Mouse (Mus musculus): Measurements from ENCODE around the gene Got1. TPM values are rescaled to one million over a fixed set of nuclear protein-coding genes. Genes with fewer than 3 reads are reported as not detected.
A peak's percentile ranks its signal among the peaks of the same experiment; 100 is the strongest.

Got1 gene
- polyA plus RNA-seq, 1 experiment: 48.1 TPM

DNA sequence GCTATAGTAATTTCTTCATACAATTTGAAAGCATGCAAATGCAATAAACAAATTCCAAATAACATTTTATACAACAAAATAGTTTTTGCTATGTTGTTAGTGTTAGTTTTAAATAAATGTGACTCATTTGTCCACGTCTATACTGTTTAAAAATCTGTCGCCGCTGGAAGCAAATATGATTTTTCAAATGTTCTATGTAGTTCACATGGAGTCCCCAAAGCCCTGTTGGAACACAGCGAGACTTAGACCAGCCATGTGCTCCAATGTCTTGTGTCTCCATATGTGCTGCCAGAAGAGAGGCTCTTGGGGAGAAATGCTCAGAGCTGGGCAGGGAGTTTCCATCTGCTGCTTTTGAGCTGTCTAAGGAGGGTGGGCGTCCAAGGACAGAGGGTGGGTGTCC, 23.7 kb upstream of the Got1 start:
- Histone ChIP-seq H3K27ac (ENCODE audit: insufficient read depth, low read length) (no peak overlapping the region), H3K4me1 (ENCODE audit: control insufficient read depth, insufficient read depth, low read length) (0 out of 2 replicates have a peak, but pooled peaks cover 3% of the 10 kb centered on the region), H3K4me3 (ENCODE audit: insufficient read depth, low read length) (no peak overlapping the region)
- no peak for TF ChIP-seq POLR2A (IDR thresholded peaks at IDR 0.05; ENCODE audit: low read depth, low read length)
- TF ChIP-seq CTCF (IDR thresholded peaks at IDR 0.05; ENCODE audit: borderline replicate concordance, insufficient read depth, low read length): no peak

DNA sequence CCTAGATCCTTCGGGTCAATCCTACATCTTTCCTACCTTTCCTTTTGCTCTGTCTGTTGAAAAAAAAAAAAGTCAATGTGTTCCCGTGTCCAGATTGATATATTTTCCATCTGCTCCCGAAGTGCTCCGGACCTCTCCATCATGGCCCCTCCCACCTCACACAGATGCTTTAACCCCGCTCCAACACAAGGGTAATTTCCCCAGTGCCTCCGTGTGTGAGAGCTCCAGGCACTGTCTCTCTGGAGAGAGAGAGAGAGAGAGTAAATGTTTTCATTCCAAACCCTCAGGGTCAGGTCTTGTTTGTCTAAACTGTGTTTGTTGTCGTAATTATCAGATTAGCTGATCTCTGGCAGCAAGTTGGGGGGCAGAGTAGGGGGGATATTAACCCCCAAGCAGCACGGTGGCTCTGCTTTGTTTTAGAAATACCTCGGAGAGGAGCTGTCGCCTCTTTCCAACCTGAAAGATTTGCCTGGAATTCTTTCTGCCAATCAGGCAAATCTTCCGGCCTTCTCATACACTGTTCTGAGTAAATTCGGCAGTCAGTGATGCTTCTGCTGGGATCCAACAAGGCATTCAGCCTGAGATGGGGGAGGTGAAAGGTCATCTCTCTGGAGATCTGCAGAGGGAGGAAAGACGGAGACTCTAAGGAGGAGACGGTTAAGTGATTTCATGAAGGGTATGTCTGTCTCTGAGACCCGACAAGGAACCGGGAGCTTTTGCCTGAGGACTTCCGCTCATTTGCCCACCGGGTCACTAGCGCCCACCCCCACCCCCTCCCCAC, 22.1 kb upstream of the Got1 start:
- no peak overlapping the region for H3K4me3 ChIP-seq (ENCODE audit: insufficient read depth, low read length)
- H3K4me1 ChIP-seq (ENCODE audit: control insufficient read depth, insufficient read depth, low read length): 0 out of 2 replicates have a peak, but pooled peaks cover 3% of the 10 kb centered on the region
- H3K27ac ChIP-seq (ENCODE audit: insufficient read depth, low read length): no peak overlapping the region
- TF ChIP-seq POLR2A (IDR thresholded peaks at IDR 0.05; ENCODE audit: low read depth, low read length) (no peak), CTCF (IDR thresholded peaks at IDR 0.05; ENCODE audit: borderline replicate concordance, insufficient read depth, low read length) (no peak)

DNA sequence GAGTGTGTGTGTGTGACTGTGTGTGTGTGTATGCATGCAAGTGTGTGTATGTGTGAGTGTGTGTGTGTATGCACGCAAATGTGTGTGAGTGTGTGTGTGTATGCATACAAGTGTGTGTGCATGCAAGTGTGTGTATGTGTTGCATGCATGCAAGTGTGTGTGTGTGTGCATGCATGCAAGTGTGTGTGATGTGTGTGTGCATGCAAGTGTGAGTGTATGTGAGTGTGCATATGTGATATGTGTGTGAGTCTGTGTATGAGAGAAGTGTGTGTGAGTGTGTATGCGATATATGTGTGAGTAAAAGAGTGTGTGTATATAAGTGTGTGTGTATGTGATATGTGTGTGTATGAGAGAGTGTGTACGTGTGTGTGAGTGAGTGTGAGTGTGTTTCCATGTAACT, 11.0 kb upstream of the Got1 start:
- no peak for TF ChIP-seq POLR2A (IDR thresholded peaks at IDR 0.05; ENCODE audit: low read depth, low read length)
- no peak for TF ChIP-seq CTCF (IDR thresholded peaks at IDR 0.05; ENCODE audit: borderline replicate concordance, insufficient read depth, low read length)
- Histone ChIP-seq H3K4me3 (ENCODE audit: insufficient read depth, low read length) (no peak overlapping the region), H3K27ac (ENCODE audit: insufficient read depth, low read length) (no peak overlapping the region), H3K4me1 (ENCODE audit: control insufficient read depth, insufficient read depth, low read length) (no peaks in the 10 kb centered on the region)

- no peak for TF ChIP-seq POLR2A (IDR thresholded peaks at IDR 0.05; ENCODE audit: low read depth, low read length)
- Histone ChIP-seq H3K4me1 (ENCODE audit: control insufficient read depth, insufficient read depth, low read length) (no peaks in the 10 kb centered on the region), H3K27ac (ENCODE audit: insufficient read depth, low read length) (no peak overlapping the region), H3K4me3 (ENCODE audit: insufficient read depth, low read length) (no peak overlapping the region)
Observed at GRCm38 (mm10) chr19:43530921-43531320, 6.5 kb upstream of the Got1 start.

GRCm38 (mm10) chr19:43530197-43530770, 5.9 kb upstream of the Got1 start:
- H3K4me3 ChIP-seq (ENCODE audit: insufficient read depth, low read length): peak overlapping the region; percentile 28; the same call in 1 of the 2 replicates
- H3K4me1 ChIP-seq (ENCODE audit: control insufficient read depth, insufficient read depth, low read length): peaks cover 2% of the 10 kb centered on the region; the same call in 1 of the 2 replicates
- TF ChIP-seq CTCF (IDR thresholded peaks at IDR 0.05; ENCODE audit: borderline replicate concordance, insufficient read depth, low read length) (peak; percentile 86; the same call in 1 of the 2 replicates), POLR2A (IDR thresholded peaks at IDR 0.05; ENCODE audit: low read depth, low read length) (no peak)
- no peak overlapping the region for H3K27ac ChIP-seq (ENCODE audit: insufficient read depth, low read length)

DNA sequence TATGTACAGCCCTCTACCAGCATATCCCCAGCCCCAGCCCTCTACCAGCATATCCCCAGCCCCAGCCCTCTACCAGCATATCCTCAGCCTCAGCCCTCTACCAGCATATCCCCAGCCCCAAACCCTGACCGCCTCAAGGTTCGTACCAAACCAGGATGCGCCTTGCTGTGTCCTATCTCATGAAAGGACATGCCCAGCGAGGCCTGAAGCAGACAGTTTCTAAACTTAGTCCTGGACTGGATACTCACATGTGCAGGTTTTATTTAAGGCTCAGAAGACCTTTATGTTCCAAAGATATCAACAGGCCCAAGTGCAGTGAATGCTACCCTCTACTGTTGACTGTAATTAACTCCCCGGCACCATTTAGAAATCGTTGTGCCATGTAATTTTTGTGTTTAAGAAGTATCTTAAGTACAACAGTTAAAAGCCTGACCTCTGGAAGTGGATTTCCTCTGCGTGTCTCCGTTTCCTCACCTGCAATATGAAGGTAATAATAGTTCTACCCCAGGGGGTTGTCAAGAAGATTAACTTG, 3.7 kb upstream of the Got1 start:
- H3K27ac ChIP-seq (ENCODE audit: insufficient read depth, low read length): no peak overlapping the region
- H3K4me1 ChIP-seq (ENCODE audit: control insufficient read depth, insufficient read depth, low read length): peaks cover 5% of the 10 kb centered on the region; the same call in 1 of the 2 replicates
- TF ChIP-seq CTCF (IDR thresholded peaks at IDR 0.05; ENCODE audit: borderline replicate concordance, insufficient read depth, low read length) (no peak), POLR2A (IDR thresholded peaks at IDR 0.05; ENCODE audit: low read depth, low read length) (no peak)
- no peak overlapping the region for H3K4me3 ChIP-seq (ENCODE audit: insufficient read depth, low read length)

- TF ChIP-seq POLR2A (IDR thresholded peaks at IDR 0.05; ENCODE audit: low read depth, low read length) (no peak), CTCF (IDR thresholded peaks at IDR 0.05; ENCODE audit: borderline replicate concordance, insufficient read depth, low read length) (no peak)
- Histone ChIP-seq H3K4me3 (ENCODE audit: insufficient read depth, low read length) (no peak overlapping the region), H3K4me1 (ENCODE audit: control insufficient read depth, insufficient read depth, low read length) (peaks cover 5% of the 10 kb centered on the region; the same call in 1 of the 2 replicates), H3K27ac (ENCODE audit: insufficient read depth, low read length) (no peak overlapping the region)
Observed at GRCm38 (mm10) chr19:43527131-43527530, 2.7 kb upstream of the Got1 start.

- TF ChIP-seq POLR2A (IDR thresholded peaks at IDR 0.05; ENCODE audit: low read depth, low read length) (no peak), CTCF (IDR thresholded peaks at IDR 0.05; ENCODE audit: borderline replicate concordance, insufficient read depth, low read length) (no peak)
- peaks cover 8% of the 10 kb centered on the region; the same call in 1 of the 2 replicates for H3K4me1 ChIP-seq (ENCODE audit: control insufficient read depth, insufficient read depth, low read length)
- H3K4me3 ChIP-seq (ENCODE audit: insufficient read depth, low read length): no peak overlapping the region
- H3K27ac ChIP-seq (ENCODE audit: insufficient read depth, low read length): no peak overlapping the region
Observed at GRCm38 (mm10) chr19:43526025-43526424, 1.6 kb upstream of the Got1 start.

GRCm38 (mm10) chr19:43525566-43525965, 1.2 kb upstream of the Got1 start:
- no peak overlapping the region for H3K4me3 ChIP-seq (ENCODE audit: insufficient read depth, low read length)
- TF ChIP-seq CTCF (IDR thresholded peaks at IDR 0.05; ENCODE audit: borderline replicate concordance, insufficient read depth, low read length) (no peak), POLR2A (IDR thresholded peaks at IDR 0.05; ENCODE audit: low read depth, low read length) (no peak)
- H3K27ac ChIP-seq (ENCODE audit: insufficient read depth, low read length): no peak overlapping the region
- H3K4me1 ChIP-seq (ENCODE audit: control insufficient read depth, insufficient read depth, low read length): peaks cover 8% of the 10 kb centered on the region; the same call in 1 of the 2 replicates

GRCm38 (mm10) chr19:43525104-43525482, 688 bp upstream of the Got1 start:
- TF ChIP-seq POLR2A (IDR thresholded peaks at IDR 0.05; ENCODE audit: low read depth, low read length) (no peak), CTCF (IDR thresholded peaks at IDR 0.05; ENCODE audit: borderline replicate concordance, insufficient read depth, low read length) (no peak)
- Histone ChIP-seq H3K27ac (ENCODE audit: insufficient read depth, low read length) (peak overlapping the region; percentile 16), H3K4me1 (ENCODE audit: control insufficient read depth, insufficient read depth, low read length) (peaks cover 8% of the 10 kb centered on the region; the same call in 1 of the 2 replicates), H3K4me3 (ENCODE audit: insufficient read depth, low read length) (peak overlapping the region; percentile 64)

Data from embryonic fibroblast, embryonic 13.5 days (primary cell).